Mouse (Mus musculus) bone marrow macrophage, adult 2 months (primary cell): Measurements from ENCODE around the gene Timm22.

Experiments
- CTCF ChIP-seq: IDR thresholded peaks from 2 replicates; pipeline ENCODE4 v1.5.1; 2012; ENCODE audit warnings: low read depth, mild to moderate bottlenecking, low read length, moderate library complexity
- POLR2A ChIP-seq: IDR thresholded peaks from 2 replicates; pipeline ENCODE4 v1.6.1; 2012; ENCODE audit warnings: mild to moderate bottlenecking, low read depth, low read length, borderline replicate concordance

DNA sequence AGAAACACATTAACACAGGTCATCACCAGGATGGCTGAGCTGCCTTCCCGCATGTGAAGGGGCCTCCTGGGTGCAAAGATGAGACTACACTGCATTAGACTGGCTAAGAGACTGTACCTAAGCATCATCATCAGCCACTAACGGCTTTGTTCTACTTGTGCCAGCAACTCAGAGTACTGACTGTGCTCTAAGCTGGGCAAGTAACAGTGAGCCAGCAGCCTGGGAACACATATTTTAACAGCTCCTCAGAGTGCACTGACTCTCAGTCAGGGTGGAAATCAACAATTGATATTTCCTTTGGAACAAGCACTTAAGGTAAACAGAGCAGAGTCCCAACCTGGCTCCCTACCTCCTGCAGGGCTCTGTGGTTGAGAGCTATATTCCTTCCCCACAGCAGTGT lies 34.6 kb upstream of the Timm22 start:
- TF ChIP-seq CTCF (no peak), POLR2A (no peak)
